Mouse (Mus musculus) 3134 (cell line): ENCODE data around the gene Gpx4.
A peak's percentile ranks its signal among the peaks of the same experiment; 100 is the strongest.

Experiments used
- DNase-seq: peaks from one replicate; pipeline ENCODE4 v3.0.0-alpha.2; 2011; ENCODE audit warnings: low spot score; ENCODE audit not compliant: insufficient read length; ENCODE audit errors: extremely low read depth

The Gpx4 gene

DNA sequence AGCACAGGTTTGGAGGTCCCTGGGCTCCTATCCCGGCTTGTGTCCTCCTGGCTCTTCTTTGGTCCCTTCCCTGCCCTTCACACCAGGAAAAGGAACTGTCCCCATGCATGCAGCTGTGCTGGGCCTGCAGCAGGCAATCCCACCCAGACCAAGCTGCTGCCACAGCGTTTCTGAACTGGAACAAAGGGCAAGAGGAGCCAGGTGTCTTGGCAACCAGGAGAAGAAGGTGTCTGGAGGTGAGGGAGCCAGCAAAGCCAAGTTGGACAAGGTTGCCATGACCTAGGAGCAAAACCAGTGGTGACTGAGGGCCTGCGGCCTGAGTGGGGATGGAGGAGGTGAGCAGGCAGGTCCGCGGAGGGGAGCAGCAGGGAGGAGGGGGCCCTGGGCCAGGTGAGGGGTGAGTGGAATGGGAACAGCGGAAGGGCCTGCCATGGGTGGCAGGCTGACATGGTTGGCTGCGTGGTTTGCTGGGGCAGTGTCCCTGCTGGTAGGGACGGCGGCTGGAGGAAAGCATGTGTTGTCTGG, at the start of gene Gpx4:
TSS of gene Gpx4 (plus strand) at position 126 of the 525 bp plus-strand sequence.
- no peak for DNase-seq

DNA sequence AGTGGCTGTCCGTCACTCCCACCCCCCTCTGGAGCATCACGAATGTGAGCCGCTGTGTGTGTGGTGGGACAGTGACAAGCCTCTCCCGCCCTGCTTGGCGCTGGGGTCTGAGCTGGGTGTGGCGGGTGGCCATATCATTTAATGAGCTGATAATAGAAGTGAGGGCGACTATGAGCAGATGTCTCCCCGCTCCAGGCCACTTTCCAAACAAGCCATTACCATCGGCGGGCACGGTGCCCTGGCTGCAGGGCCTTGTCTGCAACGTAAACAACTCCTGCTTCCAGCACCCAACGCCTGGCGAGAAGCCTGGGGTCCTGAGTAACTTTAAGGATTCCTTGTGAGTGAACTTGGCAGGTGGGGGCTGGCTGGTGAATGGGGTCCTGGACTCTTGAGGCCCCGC, 49.1 kb upstream of the Gpx4 start:
- DNase-seq, result no peak

DNA sequence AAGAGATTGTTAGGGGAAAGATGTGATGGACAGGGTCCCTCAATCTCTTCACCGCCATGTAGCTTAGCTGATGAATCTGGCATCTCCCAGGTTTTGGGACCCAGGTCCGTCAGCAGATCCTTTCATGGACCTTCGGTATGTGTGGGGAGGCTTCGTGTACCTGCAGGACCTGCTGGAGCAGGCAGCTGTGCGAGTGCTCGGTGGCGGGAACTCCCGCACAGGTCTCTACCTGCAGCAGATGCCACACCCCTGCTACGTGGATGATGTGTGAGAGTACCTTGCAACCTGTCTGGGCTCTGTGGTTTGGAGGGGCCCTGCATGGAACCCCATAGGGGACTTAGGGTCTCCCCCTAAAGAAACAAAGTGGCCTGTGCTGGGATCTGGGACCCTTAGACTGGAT, 45.0 kb upstream of the Gpx4 start:
- no peak for DNase-seq

DNA sequence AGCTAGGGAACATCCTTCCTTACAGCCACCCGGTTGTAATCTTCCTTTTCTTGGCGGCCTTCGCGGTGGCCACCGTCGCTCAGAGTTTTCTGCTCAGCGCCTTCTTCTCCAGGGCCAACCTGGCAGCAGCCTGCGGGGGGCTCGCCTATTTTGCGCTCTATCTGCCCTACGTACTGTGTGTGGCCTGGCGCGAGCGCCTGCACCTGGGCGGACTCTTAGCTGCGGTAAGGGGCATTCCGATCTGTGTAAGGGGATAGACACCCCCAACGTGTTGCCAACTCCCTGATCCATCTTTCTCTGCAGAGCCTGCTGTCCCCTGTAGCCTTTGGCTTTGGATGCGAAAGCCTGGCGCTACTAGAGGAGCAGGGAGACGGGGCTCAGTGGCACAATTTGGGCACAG, 44.1 kb upstream of the Gpx4 start:
- DNase-seq, result no peak

DNA sequence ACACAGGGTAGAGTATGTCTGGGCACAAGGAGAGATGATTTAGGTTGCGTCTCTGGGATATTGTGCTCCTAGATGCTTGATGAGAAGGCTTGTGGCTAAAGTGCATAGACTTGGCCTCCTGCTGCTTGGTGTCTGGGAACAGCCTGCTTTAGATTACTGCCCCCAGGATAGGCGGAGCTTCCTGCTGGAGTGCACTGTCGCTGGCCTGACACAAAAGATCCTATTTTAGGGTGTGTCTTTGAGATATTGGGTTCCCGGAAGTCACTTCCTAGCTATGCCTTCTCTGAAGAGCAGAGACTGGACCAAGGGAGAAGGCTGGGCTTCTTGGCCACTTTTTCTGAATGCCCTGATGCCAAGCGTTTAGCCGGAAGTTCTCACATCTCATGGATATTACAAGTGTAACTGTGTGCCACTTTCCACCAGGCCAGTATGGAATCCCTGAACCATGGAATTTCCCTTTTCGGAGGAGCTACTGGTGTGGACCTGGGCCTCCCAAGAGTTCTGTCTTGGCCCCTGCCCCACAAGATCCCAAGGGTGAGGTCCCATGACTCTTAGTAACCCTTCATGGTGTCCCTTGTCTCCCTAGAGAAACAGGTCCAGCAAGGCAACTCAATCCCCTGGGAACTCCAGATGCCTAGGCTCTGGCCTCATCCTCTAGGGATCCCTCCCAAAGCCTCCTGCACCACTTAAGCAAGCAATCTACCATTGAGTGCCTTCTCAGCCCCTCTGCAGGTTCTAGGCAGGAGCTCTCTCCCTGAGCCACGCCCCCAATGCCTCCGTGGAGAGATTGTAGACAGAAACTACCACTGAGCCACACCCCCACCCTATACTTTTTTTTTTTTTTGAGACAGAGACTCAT, 43.4 kb upstream of the Gpx4 start:
- DNase-seq, result peak; percentile 69

DNA sequence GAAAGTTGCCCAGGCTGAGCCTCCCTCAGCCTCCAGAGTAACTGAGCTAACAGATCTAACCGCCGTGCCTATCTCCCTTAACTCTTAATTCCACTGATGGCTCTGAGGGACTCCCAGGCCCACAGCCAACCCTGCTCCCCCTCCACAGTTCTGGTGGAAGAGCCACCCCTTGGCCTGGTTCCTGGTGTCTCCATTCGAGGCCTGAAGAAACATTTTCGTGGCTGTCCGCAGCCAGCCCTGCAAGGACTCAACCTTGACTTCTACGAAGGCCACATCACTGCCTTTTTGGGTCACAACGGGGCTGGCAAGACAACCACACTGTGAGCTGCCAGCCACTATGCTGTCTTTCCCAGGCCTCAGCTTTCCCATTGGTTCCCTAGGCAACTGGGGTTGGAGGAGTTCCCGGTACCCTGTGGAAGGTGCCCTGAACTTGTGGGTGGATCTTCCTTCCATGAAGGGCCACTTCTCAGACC, 42.7 kb upstream of the Gpx4 start:
- DNase-seq, result no peak

DNA sequence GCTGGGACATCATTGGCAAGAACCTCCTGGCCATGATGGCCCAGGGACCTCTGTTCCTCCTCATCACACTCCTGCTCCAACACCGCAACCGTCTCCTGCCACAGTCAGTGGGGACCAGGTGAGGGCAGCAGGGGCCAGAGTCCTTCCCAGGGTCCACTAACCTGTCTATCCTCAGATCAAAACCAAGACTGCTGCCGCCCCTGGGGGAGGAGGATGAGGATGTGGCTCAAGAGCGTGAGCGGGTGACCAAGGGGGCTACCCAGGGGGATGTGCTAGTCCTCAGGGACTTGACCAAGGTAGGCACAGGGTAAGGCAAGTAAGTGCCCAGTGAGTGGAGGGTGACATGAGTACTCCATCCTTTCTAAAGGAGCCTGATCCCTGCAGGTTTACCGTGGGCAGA, 35.2 kb upstream of the Gpx4 start:
- no peak for DNase-seq

DNA sequence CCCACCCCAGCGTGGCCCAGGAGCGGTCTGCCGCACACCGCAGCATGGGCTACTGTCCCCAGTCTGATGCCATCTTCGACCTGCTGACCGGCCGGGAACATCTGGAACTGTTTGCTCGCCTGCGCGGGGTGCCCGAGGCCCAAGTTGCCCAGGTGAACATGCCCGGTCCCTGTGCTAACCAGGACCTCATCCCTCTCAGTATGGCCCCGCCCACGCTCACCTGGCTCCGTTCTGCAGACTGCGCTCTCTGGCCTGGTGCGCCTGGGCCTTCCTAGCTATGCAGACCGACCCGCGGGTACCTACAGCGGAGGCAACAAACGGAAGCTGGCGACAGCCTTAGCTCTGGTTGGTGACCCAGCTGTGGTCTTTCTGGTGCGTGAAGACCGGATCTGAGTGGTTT, 33.4 kb upstream of the Gpx4 start:
- no peak for DNase-seq

DNA sequence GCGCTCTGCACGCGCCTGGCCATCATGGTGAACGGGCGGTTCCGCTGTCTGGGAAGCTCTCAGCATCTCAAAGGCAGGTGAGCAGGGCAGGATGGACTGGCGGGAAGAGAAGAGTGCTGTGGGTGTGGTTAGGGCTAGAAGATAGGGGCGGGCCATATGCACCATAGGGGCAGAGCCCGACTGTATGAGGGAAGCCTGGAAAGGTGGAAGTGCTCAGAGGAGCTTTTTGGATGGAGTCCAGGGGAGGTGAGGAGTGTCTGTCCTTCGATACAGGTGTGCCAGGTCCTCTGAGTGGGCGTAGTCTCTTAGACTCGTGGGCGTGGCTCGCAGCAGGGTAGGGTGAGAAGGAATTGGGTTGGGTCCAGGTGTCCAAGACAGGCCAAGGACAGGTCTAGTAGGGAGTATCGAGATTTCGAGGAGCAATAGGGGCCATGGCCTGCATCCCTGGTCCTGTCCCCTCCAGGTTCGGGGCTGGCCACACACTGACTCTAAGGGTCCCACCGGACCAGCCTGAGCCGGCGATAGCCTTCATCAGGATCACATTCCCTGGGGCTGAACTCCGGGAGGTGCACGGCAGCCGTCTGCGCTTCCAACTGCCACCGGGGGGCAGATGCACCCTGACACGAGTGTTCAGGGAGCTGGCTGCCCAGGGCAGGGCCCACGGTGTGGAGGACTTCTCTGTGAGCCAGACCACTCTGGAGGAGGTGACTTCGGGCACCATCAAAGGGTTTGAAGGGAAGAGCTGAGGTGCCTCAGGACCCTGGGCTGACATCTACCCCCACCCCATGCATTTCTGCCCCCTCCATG, 32.3 kb upstream of the Gpx4 start:
- peak; percentile 62 for DNase-seq

DNA sequence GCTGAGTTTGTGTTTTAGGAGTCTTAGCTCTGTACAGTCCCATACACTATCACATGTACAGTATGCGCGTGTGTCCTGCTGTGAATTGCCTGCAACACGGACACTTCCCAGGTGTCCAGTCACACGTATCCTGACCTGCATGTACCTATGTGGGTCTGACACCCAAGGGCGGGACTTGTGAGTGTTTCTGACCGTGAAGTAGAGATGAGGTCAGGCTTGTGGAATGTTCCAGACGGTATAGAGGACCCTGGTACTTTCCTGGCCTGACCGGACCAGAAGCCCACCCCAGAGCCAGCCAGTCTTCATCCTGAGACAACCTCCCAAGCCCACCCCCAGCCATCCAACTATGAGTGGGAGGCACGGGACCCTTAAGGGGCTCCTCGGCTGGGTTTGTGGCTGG, 31.4 kb upstream of the Gpx4 start:
- DNase-seq, result no peak

DNA sequence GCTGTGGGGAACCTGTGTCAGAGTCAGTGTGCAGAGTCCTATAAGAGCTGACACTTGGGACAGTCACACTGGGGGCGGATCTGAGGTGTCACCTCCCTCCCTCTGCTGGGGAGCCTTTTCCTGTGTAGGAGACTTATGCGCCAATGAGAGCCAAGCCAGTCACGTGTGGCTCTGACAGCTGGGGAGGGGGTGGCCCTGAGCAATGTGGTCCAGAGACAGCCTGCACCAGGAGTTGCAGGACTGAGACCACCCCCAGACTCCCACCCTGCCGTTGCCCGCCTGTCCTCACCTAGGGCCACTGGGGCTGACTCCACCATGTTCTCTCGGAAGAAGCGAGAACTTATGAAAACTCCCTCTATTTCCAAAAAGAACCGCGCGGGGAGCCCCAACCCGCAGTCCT, 30.5 kb upstream of the Gpx4 start, which contains the start of gene Arhgap45:
TSS of gene Arhgap45 (plus strand) at position 143 of the 400 bp plus-strand sequence.
- no peak for DNase-seq

DNA sequence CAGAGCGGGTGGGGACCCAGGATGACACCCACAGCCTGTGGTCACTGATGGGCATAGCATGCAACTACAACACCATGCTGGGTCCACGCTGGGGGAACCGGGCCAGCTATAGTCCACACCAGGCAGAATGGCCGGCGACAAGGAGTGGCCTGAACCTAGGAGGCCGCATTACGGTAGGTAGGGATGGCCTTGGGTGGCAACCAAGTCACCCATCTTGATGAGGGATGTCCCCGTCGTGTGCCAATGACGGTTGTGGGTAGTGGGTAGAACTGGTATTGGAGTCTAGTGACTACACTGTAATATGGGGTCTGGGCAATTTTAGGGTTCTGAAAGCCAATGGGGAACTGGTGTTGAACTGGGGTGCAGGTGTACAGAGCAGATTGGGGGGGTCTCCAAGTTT, 30.0 kb upstream of the Gpx4 start:
- DNase-seq, result no peak

DNA sequence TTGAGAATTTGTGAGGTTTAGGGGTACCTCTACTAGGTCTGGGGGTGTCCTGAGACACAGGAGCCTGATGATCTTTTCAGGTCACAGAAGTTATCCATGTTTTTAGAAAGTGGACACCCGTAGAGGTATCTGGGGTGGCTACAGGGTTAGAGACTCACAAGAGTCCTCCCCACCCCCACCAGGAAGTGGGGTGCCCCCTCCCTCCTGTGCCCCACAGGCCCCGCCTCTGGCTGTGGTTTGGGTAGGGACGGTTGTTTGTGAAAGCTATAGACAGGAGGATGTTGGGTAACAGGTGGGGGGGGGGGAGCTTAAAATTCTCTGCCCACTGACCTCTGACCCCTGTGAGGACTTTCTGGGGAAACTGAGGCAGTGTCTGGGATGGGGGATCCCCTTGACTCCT, 29.6 kb upstream of the Gpx4 start:
- DNase-seq, result no peak

DNA sequence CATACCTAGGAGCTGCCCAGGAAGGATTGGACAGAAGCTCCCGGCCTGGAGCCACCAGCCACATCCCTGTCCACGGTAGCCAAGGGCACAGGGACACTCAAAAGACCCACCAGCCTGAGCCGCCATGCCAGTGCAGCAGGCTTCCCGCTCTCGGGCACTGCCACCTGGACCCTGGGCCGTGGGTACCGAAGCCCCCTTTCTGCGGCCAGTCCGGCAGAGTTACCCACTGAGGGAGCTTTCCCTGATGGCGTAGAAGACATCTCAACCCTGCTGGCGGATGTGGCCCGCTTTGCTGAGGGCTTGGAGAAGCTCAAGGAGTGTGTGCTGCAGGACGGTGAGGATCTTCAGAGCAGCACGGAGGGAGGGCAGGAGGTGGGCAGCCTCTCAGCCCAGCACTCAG, 29.2 kb upstream of the Gpx4 start:
- DNase-seq, result no peak

DNA sequence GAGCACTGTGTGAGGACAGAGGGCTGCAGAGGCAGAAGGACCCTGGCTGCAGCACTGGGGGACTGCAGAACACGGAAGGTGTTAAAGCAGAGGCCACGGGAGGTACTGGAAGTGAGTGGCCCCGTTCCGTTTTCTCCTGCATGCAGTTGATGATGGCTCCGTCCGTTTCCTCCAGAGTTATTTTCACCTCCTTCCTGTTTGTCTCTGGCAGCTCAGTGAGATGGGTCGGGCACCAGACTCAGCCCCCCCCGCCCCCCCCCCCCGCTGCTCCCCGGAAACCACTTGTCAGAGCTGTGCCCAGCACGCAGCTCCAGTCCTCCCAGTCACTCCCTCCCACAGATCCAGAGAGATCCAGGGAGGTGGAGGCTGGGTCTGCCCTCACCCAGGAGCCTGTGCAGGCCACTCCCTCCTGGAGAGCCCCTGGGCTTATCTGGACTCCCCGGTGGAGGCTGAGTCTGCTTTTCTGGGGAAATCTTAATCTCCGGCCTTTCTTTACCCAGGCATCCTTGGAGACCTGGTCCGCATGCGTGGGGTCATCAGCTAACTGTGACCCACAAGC, 28.1 kb upstream of the Gpx4 start:
- DNase-seq, result peak; percentile 55

DNA sequence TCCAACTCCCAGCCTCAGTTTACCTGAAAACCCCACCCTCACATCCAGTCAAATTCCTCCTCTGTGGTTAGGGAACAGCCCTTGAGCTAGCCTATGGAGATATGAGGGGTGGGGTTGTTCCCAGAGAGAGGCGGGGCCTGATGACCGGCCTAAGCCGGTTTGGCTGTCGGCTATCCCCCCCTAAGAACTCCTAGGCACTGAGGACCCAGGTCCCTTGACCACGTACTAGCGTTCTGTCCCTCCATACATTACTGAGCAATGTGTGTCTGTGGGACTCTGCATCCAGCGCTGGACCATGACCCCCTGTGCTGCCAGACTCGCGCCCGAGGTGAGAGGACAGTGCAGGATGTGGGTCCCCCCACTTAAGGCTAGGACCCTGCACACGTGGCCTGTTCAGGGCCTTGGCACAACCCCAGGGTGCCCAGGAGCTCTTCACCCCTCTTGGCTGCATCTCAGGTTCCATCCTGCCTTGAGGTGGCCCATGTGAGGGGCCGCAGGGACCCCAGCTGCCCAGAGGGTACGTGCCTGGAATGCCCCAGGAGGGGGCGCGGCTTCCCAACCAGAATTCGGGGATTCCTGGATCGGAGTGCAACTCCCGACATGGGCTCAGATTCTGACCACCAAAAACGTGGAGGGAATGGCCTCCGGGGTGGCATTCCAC, 27.4 kb upstream of the Gpx4 start:
- no peak for DNase-seq

DNA sequence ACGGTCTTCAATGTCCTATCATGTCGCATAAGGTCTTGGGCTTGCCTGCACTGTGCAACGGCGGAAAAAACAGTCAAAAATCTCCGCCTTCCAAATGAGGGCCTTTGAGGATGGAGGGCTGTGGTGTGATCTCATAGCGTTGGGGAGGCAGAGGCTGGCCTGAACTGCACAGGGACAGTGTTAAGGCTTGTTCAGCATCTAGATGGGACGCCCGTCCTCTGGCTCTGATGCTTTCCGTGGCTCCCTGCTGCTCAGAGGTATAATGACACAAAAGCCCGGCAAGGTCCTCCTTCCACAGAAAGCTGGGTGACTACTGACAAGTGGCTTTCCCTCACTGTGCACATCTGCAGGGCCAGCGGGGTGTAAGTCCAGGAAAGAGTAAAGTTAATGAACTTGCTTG, 26.8 kb upstream of the Gpx4 start:
- DNase-seq, result no peak

DNA sequence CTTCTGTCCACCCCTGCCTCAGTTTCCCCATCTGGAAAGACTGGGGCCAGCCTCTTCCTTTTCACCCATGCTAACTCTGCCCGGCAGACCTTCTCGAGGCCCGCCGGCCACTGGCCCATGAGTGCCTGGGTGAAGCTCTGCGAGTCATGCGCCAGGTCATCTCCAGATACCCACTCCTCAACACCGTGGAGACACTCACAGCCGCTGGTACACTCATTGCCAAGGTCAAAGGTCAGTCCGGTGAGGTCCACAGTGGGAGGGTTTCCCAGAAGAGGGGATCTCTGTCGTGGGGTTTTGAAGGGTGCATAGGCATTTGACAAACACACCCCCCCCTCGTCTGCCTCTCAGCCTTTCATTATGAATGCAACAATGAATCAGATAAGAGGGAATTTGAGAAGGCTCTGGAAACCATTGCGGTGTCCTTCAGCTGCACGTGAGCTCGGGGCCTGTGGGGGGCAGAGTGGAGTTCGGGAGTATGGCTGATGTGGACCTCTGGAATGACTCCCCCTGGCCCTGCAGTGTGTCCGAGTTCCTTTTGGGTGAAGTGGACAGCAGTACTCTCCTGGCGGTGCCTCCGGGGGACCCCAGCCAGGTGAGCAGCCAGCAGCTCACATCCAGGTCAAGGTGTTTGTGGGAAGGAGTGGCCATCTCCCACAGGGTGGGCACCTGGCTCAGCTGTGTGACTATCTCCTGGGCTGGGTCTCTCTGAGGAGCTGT, 26.2 kb upstream of the Gpx4 start:
- DNase-seq, result no peak

DNA sequence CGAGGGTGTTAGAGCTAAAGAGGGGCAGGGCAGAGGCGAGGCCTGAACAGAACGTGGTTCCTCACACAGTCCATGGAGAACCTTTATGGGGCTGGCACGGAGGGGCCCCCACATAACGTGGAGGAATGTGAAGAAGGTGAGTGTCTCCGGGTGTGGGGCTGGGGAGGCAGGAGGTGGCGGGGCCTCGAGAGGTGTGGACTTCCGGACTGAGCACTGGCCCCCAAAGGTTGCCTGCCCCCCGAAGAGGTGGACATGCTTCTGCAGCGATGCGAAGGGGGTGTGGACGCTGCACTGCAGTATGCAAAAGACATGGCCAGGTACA, 25.7 kb upstream of the Gpx4 start:
- DNase-seq, result no peak

DNA sequence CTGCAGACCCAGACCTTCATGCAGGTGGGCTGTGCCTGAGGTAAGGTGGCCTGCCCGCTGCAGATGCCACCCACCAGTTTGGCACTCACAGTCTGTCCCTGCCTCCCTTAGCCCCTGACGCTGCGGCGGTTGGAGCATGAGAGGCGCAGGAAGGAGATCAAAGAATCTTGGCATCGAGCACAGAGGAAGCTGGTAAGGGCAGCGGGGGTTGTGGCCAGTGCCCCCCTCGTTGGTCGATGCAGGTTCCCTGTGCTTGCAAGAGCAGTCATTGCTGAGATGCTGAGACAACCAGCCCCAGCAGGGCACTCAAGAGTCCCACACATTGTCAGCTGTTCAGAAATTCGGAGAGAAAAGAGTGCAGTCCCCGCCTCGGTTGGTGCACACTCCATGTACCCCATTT, 24.8 kb upstream of the Gpx4 start:
- no peak for DNase-seq
